In the genomic region with DNA sequence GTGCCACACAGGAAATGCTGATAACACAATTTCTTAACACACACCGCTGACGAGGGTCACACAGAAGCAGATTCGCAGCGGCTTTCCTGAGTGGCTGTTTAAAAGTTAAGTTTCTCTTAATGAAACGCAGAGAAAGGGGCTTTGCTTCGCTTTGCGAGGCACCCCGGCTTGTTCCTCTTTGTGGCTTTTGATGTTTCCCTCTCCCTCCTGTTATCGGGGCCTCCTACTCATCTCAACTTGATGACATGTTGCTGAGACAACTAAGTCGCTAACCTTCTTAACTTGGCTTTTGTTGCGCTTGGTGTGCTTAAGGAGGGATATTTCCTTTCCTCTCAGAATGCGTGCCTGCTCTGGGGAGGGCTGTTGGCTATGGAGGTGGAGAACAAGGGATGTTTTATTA, we compare ENCODE assay signal across 17 mouse cellular contexts.
A peak's percentile ranks its signal among the peaks of the same experiment; 100 is the strongest.
DNase-seq lines count a peak whose midpoint lies in the region; ATAC-seq and TF ChIP-seq lines count a peak whose summit lies in the region.
"Had no signal": no experiment of that assay in that cellular context is flagged by ENCODE, and none has a peak within 500 bp of the region (broad histone marks: within the 10 kb centered on the region; RNA-seq: fewer than 3 reads in every experiment).

No protein-coding gene starts in this region.

- no peaks in the 10 kb centered on the region for H3K36me3 ChIP-seq in heart, embryonic 12.5 days
- H3K36me3 ChIP-seq in MEL (ENCODE audit: control insufficient read depth in 1 of 2, insufficient read depth in 2 of 2, low read length in 2 of 2), result peaks cover 0 to 5% of the 10 kb centered on the region in 2 experiments; a peak in 1 of 4 replicates
- H3K36me3 ChIP-seq in intestine, embryonic 16.5 days (ENCODE audit: control insufficient read depth, insufficient read depth, low read length), result no peaks in the 10 kb centered on the region
- H3K36me3 ChIP-seq in hindbrain, postnatal 0 days (ENCODE audit: insufficient read depth, low read length), result no peaks in the 10 kb centered on the region
- H3K36me3 ChIP-seq: embryonic facial prominence, embryonic 15.5 days; hindbrain, embryonic 13.5 days had no signal

- no peaks in the 10 kb centered on the region for H3K9me3 ChIP-seq in heart, embryonic 12.5 days (replicated peaks)
- no peaks in the 10 kb centered on the region for H3K9me3 ChIP-seq in MEL (replicated peaks; ENCODE audit: insufficient read depth, low read length)
- no peaks in the 10 kb centered on the region for H3K9me3 ChIP-seq in intestine, embryonic 16.5 days (ENCODE audit: control insufficient read depth, low read length)
- H3K9me3 ChIP-seq in hindbrain, postnatal 0 days (ENCODE audit: low read length), result no peaks in the 10 kb centered on the region
- H3K9me3 ChIP-seq: embryonic facial prominence, embryonic 15.5 days; hindbrain, embryonic 13.5 days had no signal

- TF ChIP-seq CTCF in MEL (IDR thresholded peaks at IDR 0.05 in 2 of 3, conservative IDR thresholded peaks at IDR 0.05 in 1 of 3; ENCODE audit: control insufficient read depth in 1 of 3, insufficient read depth in 1 of 3, low read depth in 2 of 3, low read length in 3 of 3, poor library complexity in 1 of 3, severe bottlenecking in 1 of 3), result no peak
- no peak for TF ChIP-seq CTCF in brain, embryonic 14.5 days (IDR thresholded peaks at IDR 0.05; ENCODE audit: borderline replicate concordance, extremely low read depth, insufficient read depth, insufficient read length)
- TF ChIP-seq CTCF in hindbrain, postnatal 0 days (IDR thresholded peaks at IDR 0.05; ENCODE audit: low read depth), result no peak

- H3K4me2 ChIP-seq in heart, embryonic 12.5 days, result peak overlapping the region; percentile 57
- no peak overlapping the region for H3K4me2 ChIP-seq in intestine, embryonic 16.5 days (ENCODE audit: low read depth, low read length)
- no peak overlapping the region for H3K4me2 ChIP-seq in hindbrain, postnatal 0 days (ENCODE audit: low read depth, low read length)
- H3K4me2 ChIP-seq: embryonic facial prominence, embryonic 15.5 days; hindbrain, embryonic 13.5 days had no signal

- H3K9ac ChIP-seq in heart, embryonic 12.5 days, result no peak overlapping the region
- H3K9ac ChIP-seq in MEL (ENCODE audit: control insufficient read depth, low read depth, low read length, poor library complexity, severe bottlenecking), result no peak overlapping the region
- no peak overlapping the region for H3K9ac ChIP-seq in intestine, embryonic 16.5 days (ENCODE audit: low read depth, low read length)
- no peak overlapping the region for H3K9ac ChIP-seq in hindbrain, postnatal 0 days (replicated peaks; ENCODE audit: low read length)
- H3K9ac ChIP-seq: embryonic facial prominence, embryonic 15.5 days; hindbrain, embryonic 13.5 days; liver, embryonic 14.5 days had no signal

- no peak for TF ChIP-seq POLR2A in MEL (IDR thresholded peaks at IDR 0.05; ENCODE audit: control insufficient read depth in 1 of 2, insufficient read depth in 1 of 2, low read depth in 1 of 2, low read length in 2 of 2, poor library complexity in 1 of 2)
- no peak for TF ChIP-seq POLR2A in brain, embryonic 14.5 days (IDR thresholded peaks at IDR 0.05; ENCODE audit: borderline replicate concordance, extremely low read depth, insufficient read depth, insufficient read length, poor library complexity, severe bottlenecking)

- H3K79me2 ChIP-seq in MEL (ENCODE audit: control insufficient read depth, insufficient read depth, low read length, poor library complexity), result no peaks in the 10 kb centered on the region

- ATAC-seq in heart, embryonic 12.5 days (ENCODE audit: insufficient number of reproducible peaks, low FRiP score), result no peak
- ATAC-seq in megakaryocyte-erythroid progenitor cell, adult 5-6 weeks (replicated peaks; ENCODE audit: low FRiP score, low TSS enrichment, poor library complexity, severe bottlenecking), result peak; percentile 54; the same call in 1 of the 2 replicates
- no peak for ATAC-seq in intestine, embryonic 16.5 days
- ATAC-seq in hindbrain, postnatal 0 days, result no peak
- ATAC-seq: CD4-positive, CD25-positive, alpha-beta regulatory T cell, adult 4 months had no signal

- peak; percentile 32 to 53; a peak in 1 of 4 replicates for TF ChIP-seq EP300 in MEL (IDR thresholded peaks at IDR 0.05; ENCODE audit: low read depth in 1 of 2, low read length in 2 of 2)

- H3K27ac ChIP-seq in heart, embryonic 12.5 days (ENCODE audit: poor library complexity, severe bottlenecking), result no peak overlapping the region
- H3K27ac ChIP-seq in MEL (ENCODE audit: control insufficient read depth, low read depth, low read length), result peak overlapping the region; percentile 32
- no peak overlapping the region for H3K27ac ChIP-seq in intestine, embryonic 16.5 days (ENCODE audit: low read length)
- no peak overlapping the region for H3K27ac ChIP-seq in hindbrain, postnatal 0 days
- H3K27ac ChIP-seq: embryonic facial prominence, embryonic 15.5 days; hindbrain, embryonic 13.5 days; liver, embryonic 14.5 days had no signal

- peaks cover 7% of the 10 kb centered on the region; the same call in 1 of the 2 replicates for H3K4me1 ChIP-seq in heart, embryonic 12.5 days (replicated peaks)
- H3K4me1 ChIP-seq in MEL (ENCODE audit: control insufficient read depth in 1 of 2, insufficient read depth in 2 of 2, low read length in 2 of 2), result peaks cover 0 to 7% of the 10 kb centered on the region in 2 experiments; a peak in 2 of 4 replicates
- no peaks in the 10 kb centered on the region for H3K4me1 ChIP-seq in intestine, embryonic 16.5 days (ENCODE audit: control insufficient read depth, insufficient read depth, low read length)
- H3K4me1 ChIP-seq in hindbrain, postnatal 0 days (ENCODE audit: insufficient read depth, low read length), result no peaks in the 10 kb centered on the region
- H3K4me1 ChIP-seq: embryonic facial prominence, embryonic 15.5 days; hindbrain, embryonic 13.5 days had no signal

- H3K27me3 ChIP-seq in heart, embryonic 12.5 days (replicated peaks), result no peaks in the 10 kb centered on the region; the same call in 1 of the 2 replicates
- no peaks in the 10 kb centered on the region for H3K27me3 ChIP-seq in MEL (ENCODE audit: control insufficient read depth in 1 of 2, insufficient read depth in 2 of 2, low read length in 2 of 2)
- H3K27me3 ChIP-seq in intestine, embryonic 16.5 days (replicated peaks; ENCODE audit: control insufficient read depth, insufficient read depth, low read length), result no peaks in the 10 kb centered on the region
- no peaks in the 10 kb centered on the region for H3K27me3 ChIP-seq in hindbrain, postnatal 0 days (ENCODE audit: insufficient read depth, low read length)
- H3K27me3 ChIP-seq: embryonic facial prominence, embryonic 15.5 days had no signal

- DNase-seq in heart, adult 18-20 months, result no peak
- DNase-seq in MEL (ENCODE audit: low read depth, low spot score), result peak; percentile 87
- DNase-seq in brain, embryonic 14.5 days (ENCODE audit: low read depth), result peak; percentile 25
- no peak for DNase-seq in right cerebral cortex, postnatal 10 days (ENCODE audit: low spot score in 2 of 2)
- DNase-seq in hindbrain, postnatal 0 days (ENCODE audit: low spot score), result no peak
- DNase-seq: cerebellum, adult 18-20 months; gastrocnemius, postnatal 14 days; kidney, adult 8-10 months; lung, postnatal 4 days; thymus, postnatal 25 days had no signal

- no peak for TF ChIP-seq RAD21 in MEL (IDR thresholded peaks at IDR 0.05; ENCODE audit: low read depth, low read length)

- WGBS in heart, embryonic 12.5 days, result 21% methylated on average over 12 of the region's 12 CpGs
- WGBS in intestine, embryonic 16.5 days, result 72% methylated on average over 12 of the region's 12 CpGs
- WGBS in hindbrain, postnatal 0 days, result 49% methylated on average over 12 of the region's 12 CpGs

- 0 out of 2 replicates have a peak overlapping the region, but pooled peaks have one; percentile 7 for H3K4me3 ChIP-seq in heart, embryonic 12.5 days
- H3K4me3 ChIP-seq in MEL (ENCODE audit: control insufficient read depth in 1 of 2, insufficient read depth in 1 of 2, low read depth in 2 of 2, low read length in 2 of 2), result peak overlapping the region; percentile 24 to 27; a peak in 3 of 4 replicates
- no peak overlapping the region for H3K4me3 ChIP-seq in intestine, embryonic 16.5 days (ENCODE audit: low read length)
- no peak overlapping the region for H3K4me3 ChIP-seq in hindbrain, postnatal 0 days (ENCODE audit: low read length)
- H3K4me3 ChIP-seq: embryonic facial prominence, embryonic 15.5 days; hindbrain, embryonic 13.5 days had no signal

TF ChIP-seq in MEL, 35 proteins besides CTCF, POLR2A, EP300 and RAD21 (continues in another document):
- TF ChIP-seq MAX (IDR thresholded peaks at IDR 0.05; ENCODE audit: low read length) (no peak), ELF1 (IDR thresholded peaks at IDR 0.05; ENCODE audit: low read depth, low read length) (no peak), MAFK (IDR thresholded peaks at IDR 0.05; ENCODE audit: borderline replicate concordance, low read depth, low read length) (no peak), JUND (IDR thresholded peaks at IDR 0.05; ENCODE audit: low read depth, low read length) (no peak), ZNF384 (IDR thresholded peaks at IDR 0.05; ENCODE audit: low read depth, low read length) (no peak), RCOR1 (IDR thresholded peaks at IDR 0.05; ENCODE audit: low read depth, low read length) (no peak), HCFC1 (IDR thresholded peaks at IDR 0.05; ENCODE audit: low read depth, low read length) (no peak), POLR2AphosphoS2 (IDR thresholded peaks at IDR 0.05; ENCODE audit: low read length) (no peak), GABPA (IDR thresholded peaks at IDR 0.05; ENCODE audit: low read depth, low read length) (no peak), ZC3H11A (IDR thresholded peaks at IDR 0.05; ENCODE audit: low read depth, low read length) (no peak), UBTF (IDR thresholded peaks at IDR 0.05; ENCODE audit: borderline replicate concordance, insufficient read depth, low read depth, low read length) (no peak), TCF12 (IDR thresholded peaks at IDR 0.05; ENCODE audit: low read depth, low read length) (no peak), TAL1 (IDR thresholded peaks at IDR 0.05; ENCODE audit: low read length) (no peak), GATA1 (IDR thresholded peaks at IDR 0.05; ENCODE audit: low read depth, low read length) (peak; percentile 64), MEF2A (IDR thresholded peaks at IDR 0.05; ENCODE audit: extremely low read depth, insufficient replicate concordance, low read depth, low read length, poor library complexity, severe bottlenecking) (no peak), ZKSCAN1 (IDR thresholded peaks at IDR 0.05; ENCODE audit: low read depth, low read length) (no peak), MYB (IDR thresholded peaks at IDR 0.05; ENCODE audit: low read depth, low read length) (no peak), TBP (IDR thresholded peaks at IDR 0.05; ENCODE audit: low read depth, low read length) (peak; percentile 85), USF1 (IDR thresholded peaks at IDR 0.05; ENCODE audit: low read depth, low read length) (no peak), ETS1 (IDR thresholded peaks at IDR 0.05; ENCODE audit: low read depth, low read length) (0 out of 2 replicates have a peak, but pooled peaks have one; percentile 42), MYC (IDR thresholded peaks at IDR 0.05; ENCODE audit: low read depth, low read length) (no peak), SIN3A (IDR thresholded peaks at IDR 0.05; ENCODE audit: low read length) (no peak)

Comparison
In these comparisons a context has a peak if more than half of its experiments do, and no peak if none do; other contexts are left out.
1. H3K4me3 ChIP-seq: peak in heart, embryonic 12.5 days (single experiment) and MEL (2 of 2); none in intestine, embryonic 16.5 days (single experiment) and hindbrain, postnatal 0 days (single experiment).
2. DNase-seq: peak in MEL (single experiment) and brain, embryonic 14.5 days (single experiment); none in heart, adult 18-20 months (0 of 2), right cerebral cortex, postnatal 10 days (0 of 2) and hindbrain, postnatal 0 days (single experiment).